Comparison of ENCODE assay signal across 9 mouse cellular contexts in genomic region chr4:62518416-62519121, GRCm38 (mm10). TPM values are rescaled to one million over a fixed set of nuclear protein-coding genes. Genes with fewer than 3 reads are reported as not detected.
DNase-seq lines count a peak whose midpoint lies in the region; ATAC-seq and TF ChIP-seq lines count a peak whose summit lies in the region.
"Had no signal": no experiment of that assay in that cellular context is flagged by ENCODE, and none has a peak within 500 bp of the region (broad histone marks: within the 10 kb centered on the region; RNA-seq: fewer than 3 reads in every experiment).

No protein-coding gene starts in this region.

- TF ChIP-seq CTCF in ES-Bruce4 (IDR thresholded peaks at IDR 0.05; ENCODE audit: low read depth, low read length): no peak
- TF ChIP-seq CTCF in liver, adult 2 months (IDR thresholded peaks at IDR 0.05; ENCODE audit: low read depth, low read length): no peak

- no peaks in the 10 kb centered on the region for H3K4me1 ChIP-seq in ES-Bruce4 (ENCODE audit: control insufficient read depth, insufficient read depth, low read length)
- peaks cover 50% of the 10 kb centered on the region for H3K4me1 ChIP-seq in embryonic facial prominence, embryonic 13.5 days
- H3K4me1 ChIP-seq in hindbrain, embryonic 15.5 days (replicated peaks): peaks cover 22% of the 10 kb centered on the region
- H3K4me1 ChIP-seq in liver, adult 2 months (ENCODE audit: control insufficient read depth, insufficient read depth, low read length): peaks cover 26% of the 10 kb centered on the region
- H3K4me1 ChIP-seq in neural tube, embryonic 13.5 days (replicated peaks): peaks cover 26% of the 10 kb centered on the region

- peak overlapping the region; percentile 65; the same call in 1 of the 2 replicates for H3K9ac ChIP-seq in ES-Bruce4 (ENCODE audit: low read depth, poor library complexity, severe bottlenecking)
- H3K9ac ChIP-seq in embryonic facial prominence, embryonic 13.5 days: peak overlapping the region; percentile 85
- H3K9ac ChIP-seq in hindbrain, embryonic 15.5 days: peak overlapping the region; percentile 70
- peak overlapping the region; percentile 90 for H3K9ac ChIP-seq in liver, adult 2 months (ENCODE audit: low read depth, low read length)
- H3K9ac ChIP-seq in neural tube, embryonic 13.5 days: peak overlapping the region; percentile 86

- 37% methylated on average over 13 of the region's 13 CpGs for WGBS in embryonic facial prominence, embryonic 13.5 days
- whole genome bisulfite sequencing in hindbrain, embryonic 15.5 days: 53% methylated on average over 13 of the region's 13 CpGs
- WGBS in liver, adult 2 months: 18% methylated on average over 13 of the region's 13 CpGs
- WGBS in neural tube, embryonic 13.5 days: 56% methylated on average over 13 of the region's 13 CpGs

- peak; percentile 24 to 27 for DNase-seq in B cell, adult 2 months
- peak; percentile 98 for DNase-seq in liver, adult 2 months (ENCODE audit: extremely low read depth, low read depth, low spot score)
- DNase-seq in layer of hippocampus, postnatal 14 days (ENCODE audit: low spot score in 2 of 2): no peak
- DNase-seq in layer of hippocampus, adult 9-11 months: no peak

- TF ChIP-seq EP300 in ES-Bruce4 (IDR thresholded peaks at IDR 0.05; ENCODE audit: insufficient read depth, low read depth, low read length): no peak

- no peaks in the 10 kb centered on the region for H3K27me3 ChIP-seq in ES-Bruce4 (ENCODE audit: control insufficient read depth, insufficient read depth, low read length, poor library complexity, severe bottlenecking)
- no peaks in the 10 kb centered on the region for H3K27me3 ChIP-seq in embryonic facial prominence, embryonic 13.5 days
- no peaks in the 10 kb centered on the region for H3K27me3 ChIP-seq in hindbrain, embryonic 15.5 days
- no peaks in the 10 kb centered on the region for H3K27me3 ChIP-seq in liver, adult 2 months (ENCODE audit: control insufficient read depth, insufficient read depth, low read length)
- H3K27me3 ChIP-seq in neural tube, embryonic 13.5 days: no peaks in the 10 kb centered on the region

- H3K4me3 ChIP-seq in ES-Bruce4 (ENCODE audit: low read depth, low read length): peak overlapping the region; percentile 80
- peak overlapping the region; percentile 80 for H3K4me3 ChIP-seq in embryonic facial prominence, embryonic 13.5 days
- peak overlapping the region; percentile 73 for H3K4me3 ChIP-seq in hindbrain, embryonic 15.5 days
- peak overlapping the region; percentile 84 for H3K4me3 ChIP-seq in liver, adult 2 months (ENCODE audit: insufficient read depth, low read depth, low read length)
- peak overlapping the region; percentile 70 for H3K4me3 ChIP-seq in neural tube, embryonic 13.5 days

- no peaks in the 10 kb centered on the region for H3K36me3 ChIP-seq in ES-Bruce4 (ENCODE audit: control insufficient read depth, insufficient read depth, low read length, poor library complexity, severe bottlenecking)
- peaks cover 17% of the 10 kb centered on the region for H3K36me3 ChIP-seq in embryonic facial prominence, embryonic 13.5 days
- H3K36me3 ChIP-seq in hindbrain, embryonic 15.5 days: 0 out of 2 replicates have a peak, but pooled peaks cover under 1% of the 10 kb centered on the region
- peaks cover 4% of the 10 kb centered on the region for H3K36me3 ChIP-seq in liver, adult 2 months (ENCODE audit: control insufficient read depth, insufficient read depth, low read length)
- H3K36me3 ChIP-seq in neural tube, embryonic 13.5 days: peaks cover 14% of the 10 kb centered on the region

- H3K79me2 ChIP-seq in liver, adult 2 months (ENCODE audit: control insufficient read depth, insufficient read depth, low read length): peaks cover 10% of the 10 kb centered on the region; the same call in 1 of the 2 replicates

- peak overlapping the region; percentile 82 for H3K4me2 ChIP-seq in embryonic facial prominence, embryonic 13.5 days
- peak overlapping the region; percentile 62 for H3K4me2 ChIP-seq in hindbrain, embryonic 15.5 days
- H3K4me2 ChIP-seq in neural tube, embryonic 13.5 days: peak overlapping the region; percentile 72

- H3K27ac ChIP-seq in ES-Bruce4 (ENCODE audit: insufficient read depth, low read length): no peak overlapping the region
- peak overlapping the region; percentile 83 for H3K27ac ChIP-seq in embryonic facial prominence, embryonic 13.5 days
- no peak overlapping the region for H3K27ac ChIP-seq in hindbrain, embryonic 15.5 days (replicated peaks)
- H3K27ac ChIP-seq in liver, adult 2 months (replicated peaks; ENCODE audit: insufficient read depth, low read depth, low read length): peak overlapping the region; percentile 87
- no peak overlapping the region for H3K27ac ChIP-seq in neural tube, embryonic 13.5 days (replicated peaks)

- no peak for TF ChIP-seq POLR2A in ES-Bruce4 (IDR thresholded peaks at IDR 0.05; ENCODE audit: insufficient read depth, low read length)
- peak; percentile 27; the same call in 1 of the 2 replicates for TF ChIP-seq POLR2A in liver, adult 2 months (IDR thresholded peaks at IDR 0.05; ENCODE audit: extremely low read depth, insufficient read depth, low read length)

- no peak for ATAC-seq in embryonic facial prominence, embryonic 13.5 days (ENCODE audit: insufficient number of reproducible peaks, insufficient read depth, low FRiP score, low TSS enrichment, low read depth)
- no peak for ATAC-seq in hindbrain, embryonic 15.5 days (ENCODE audit: low FRiP score, low read depth)
- no peak for ATAC-seq in neural tube, embryonic 13.5 days (ENCODE audit: low read depth)

- no peaks in the 10 kb centered on the region for H3K9me3 ChIP-seq in ES-Bruce4 (replicated peaks; ENCODE audit: control insufficient read depth, insufficient read depth, low read length, poor library complexity, severe bottlenecking)
- no peaks in the 10 kb centered on the region for H3K9me3 ChIP-seq in embryonic facial prominence, embryonic 13.5 days
- H3K9me3 ChIP-seq in hindbrain, embryonic 15.5 days: no peaks in the 10 kb centered on the region
- no peaks in the 10 kb centered on the region for H3K9me3 ChIP-seq in neural tube, embryonic 13.5 days

RNA-seq across cellular contexts. Expression of gene Alad, which starts 1.1 kb away (rescaled TPM):
- 26.9 and 37.3 TPM in 2 replicates for polyA plus RNA-seq in ES-Bruce4 (2011; ENCODE audit: insufficient read depth, insufficient read length, low read depth, missing spikeins)
- polyA plus RNA-seq in embryonic facial prominence, embryonic 13.5 days (2015; fragmentation: Nextera tagmentation; extraction: Ambion mirVana): 67.5 and 69.8 TPM in 2 replicates
- 68.7 and 75.0 TPM in 2 replicates for polyA plus RNA-seq in hindbrain, embryonic 15.5 days (2015; fragmentation: Nextera tagmentation; extraction: Ambion mirVana)
- total RNA-seq in liver, adult 2 months (2014; rRNA removed): 114 and 123 TPM in 2 replicates
- 328 and 437 TPM in 2 replicates for polyA plus RNA-seq in liver, adult 2 months (2012; rRNA removed)
- 49.8 and 58.8 TPM in 2 replicates for polyA plus RNA-seq in neural tube, embryonic 13.5 days (2015; fragmentation: Nextera tagmentation; extraction: Ambion mirVana)
- total RNA-seq in layer of hippocampus, postnatal 14 days (2021): 10 to 100 TPM; 21.7 to 27.6 TPM

RNA-seq across cellular contexts. Expression of gene Pole3, which starts 6.3 kb away (rescaled TPM):
- 32.3 and 34.0 TPM in 2 replicates for polyA plus RNA-seq in ES-Bruce4 (2011; ENCODE audit: insufficient read depth, insufficient read length, low read depth, missing spikeins)
- polyA plus RNA-seq in embryonic facial prominence, embryonic 13.5 days (2015; fragmentation: Nextera tagmentation; extraction: Ambion mirVana): 94.5 and 99.0 TPM in 2 replicates
- polyA plus RNA-seq in hindbrain, embryonic 15.5 days (2015; fragmentation: Nextera tagmentation; extraction: Ambion mirVana): 62.8 and 65.3 TPM in 2 replicates
- 11.7 and 13.4 TPM in 2 replicates for total RNA-seq in liver, adult 2 months (2014; rRNA removed)
- polyA plus RNA-seq in liver, adult 2 months (2012; rRNA removed): 9.1 and 9.3 TPM in 2 replicates
- 61.8 and 63.1 TPM in 2 replicates for polyA plus RNA-seq in neural tube, embryonic 13.5 days (2015; fragmentation: Nextera tagmentation; extraction: Ambion mirVana)
- total RNA-seq in layer of hippocampus, postnatal 14 days (2021): 10 to 100 TPM; 23.8 to 26.3 TPM

RNA-seq across cellular contexts. Expression of gene 4933430I17Rik, which starts 6.6 kb away (rescaled TPM):
- polyA plus RNA-seq in ES-Bruce4 (2011; ENCODE audit: insufficient read depth, insufficient read length, low read depth, missing spikeins): 1.3 and 1.5 TPM in 2 replicates
- polyA plus RNA-seq in embryonic facial prominence, embryonic 13.5 days (2015; fragmentation: Nextera tagmentation; extraction: Ambion mirVana): 0.39 and 0.49 TPM in 2 replicates
- polyA plus RNA-seq in hindbrain, embryonic 15.5 days (2015; fragmentation: Nextera tagmentation; extraction: Ambion mirVana): 0.63 and 0.65 TPM in 2 replicates
- total RNA-seq in liver, adult 2 months (2014; rRNA removed): not detected in 2 replicates
- not detected in 2 replicates for polyA plus RNA-seq in liver, adult 2 months (2012; rRNA removed)
- polyA plus RNA-seq in neural tube, embryonic 13.5 days (2015; fragmentation: Nextera tagmentation; extraction: Ambion mirVana): 0.70 and 0.87 TPM in 2 replicates
- total RNA-seq in layer of hippocampus, postnatal 14 days (2021): under 1 TPM; 0.30 to 0.57 TPM

RNA-seq across cellular contexts. Expression of gene Hdhd3, which starts 15.3 kb away (rescaled TPM):
- polyA plus RNA-seq in ES-Bruce4 (2011; ENCODE audit: insufficient read depth, insufficient read length, low read depth, missing spikeins): 0.51 and 0.75 TPM in 2 replicates
- 11.2 and 11.7 TPM in 2 replicates for polyA plus RNA-seq in embryonic facial prominence, embryonic 13.5 days (2015; fragmentation: Nextera tagmentation; extraction: Ambion mirVana)
- polyA plus RNA-seq in hindbrain, embryonic 15.5 days (2015; fragmentation: Nextera tagmentation; extraction: Ambion mirVana): 10.9 and 12.1 TPM in 2 replicates
- total RNA-seq in liver, adult 2 months (2014; rRNA removed): 14.0 and 14.9 TPM in 2 replicates
- polyA plus RNA-seq in liver, adult 2 months (2012; rRNA removed): 61.4 and 73.7 TPM in 2 replicates
- polyA plus RNA-seq in neural tube, embryonic 13.5 days (2015; fragmentation: Nextera tagmentation; extraction: Ambion mirVana): 13.1 and 14.2 TPM in 2 replicates
- total RNA-seq in layer of hippocampus, postnatal 14 days (2021): 10 to 100 TPM; 10.0 to 10.9 TPM

RNA-seq across cellular contexts. Expression of gene Bspry, which starts 38.7 kb away (rescaled TPM):
- polyA plus RNA-seq in ES-Bruce4 (2011; ENCODE audit: insufficient read depth, insufficient read length, low read depth, missing spikeins): 18.5 and 18.9 TPM in 2 replicates
- polyA plus RNA-seq in embryonic facial prominence, embryonic 13.5 days (2015; fragmentation: Nextera tagmentation; extraction: Ambion mirVana): 5.4 and 5.5 TPM in 2 replicates
- polyA plus RNA-seq in hindbrain, embryonic 15.5 days (2015; fragmentation: Nextera tagmentation; extraction: Ambion mirVana): 0.77 and 1.1 TPM in 2 replicates
- 0.09 TPM in 1 of 2 replicates, not detected in the other for total RNA-seq in liver, adult 2 months (2014; rRNA removed)
- polyA plus RNA-seq in liver, adult 2 months (2012; rRNA removed): 0.19 and 0.26 TPM in 2 replicates
- 0.74 and 0.80 TPM in 2 replicates for polyA plus RNA-seq in neural tube, embryonic 13.5 days (2015; fragmentation: Nextera tagmentation; extraction: Ambion mirVana)
- total RNA-seq in layer of hippocampus, postnatal 14 days (2021): under 1 TPM; 0.30 to 0.67 TPM
- total RNA-seq: heart, postnatal 36 days had no signal

Comparison
In these comparisons a context has a peak if more than half of its experiments do, and no peak if none do; other contexts are left out.
1. DNase-seq: peak in B cell, adult 2 months (2 of 2) and liver, adult 2 months (single experiment); none in layer of hippocampus, postnatal 14 days (0 of 2) and layer of hippocampus, adult 9-11 months (single experiment).
2. H3K27ac ChIP-seq: peak in embryonic facial prominence, embryonic 13.5 days (single experiment) and liver, adult 2 months (single experiment); none in ES-Bruce4 (single experiment), hindbrain, embryonic 15.5 days (single experiment) and neural tube, embryonic 13.5 days (single experiment).
3. Peak in every context shown above with its lines, with median percentiles within 50 percentile points of each other: H3K4me3 ChIP-seq, H3K9ac ChIP-seq and H3K4me2 ChIP-seq.